Mouse (Mus musculus) c-Kit-negative CD71-positive TER-119-positive erythroid progenitor cells, embryonic 14.5 days (primary cell): Measurements from ENCODE around the gene Cabin1.
"Not testable (repeated sequence)": the region's sequence is repeated elsewhere in the genome, so short reads cannot be mapped to it uniquely, and the experiment has no call there.

Source experiments
- DNase-seq: peaks from one replicate; pipeline ENCODE4 v3.0.0-alpha.2; 2013; ENCODE audit warnings: low read depth, low spot score

Cabin1 gene

GRCm38 (mm10) chr10:75767756-75768155, 3.6 kb upstream of the Cabin1 start:
- not testable (repeated sequence) for DNase-seq

GRCm38 (mm10) chr10:75766856-75767255, 2.7 kb upstream of the Cabin1 start:
- no peak for DNase-seq

GRCm38 (mm10) chr10:75764519-75765473, 655 bp upstream of the Cabin1 start:
- peak; percentile 93 for DNase-seq

GRCm38 (mm10) chr10:75762413-75762812, 1.7 kb downstream of the Cabin1 start:
- peak; percentile 25 for DNase-seq

- DNase-seq = no peak
These were observed 3.8 kb downstream of the Cabin1 start for GRCm38 (mm10) chr10:75760311-75760710.

- DNase-seq = no peak
These were observed 7.4 kb downstream of the Cabin1 start for GRCm38 (mm10) chr10:75756719-75757118.

- DNase-seq = peak; percentile 69
These were observed 20.1 kb downstream of the Cabin1 start for GRCm38 (mm10) chr10:75744017-75744416.

- DNase-seq = no peak
These were observed 20.8 kb downstream of the Cabin1 start for GRCm38 (mm10) chr10:75743369-75743768.

GRCm38 (mm10) chr10:75740866-75741265, 23.3 kb downstream of the Cabin1 start:
- DNase-seq = no peak

- no peak for DNase-seq
These were observed 38.7 kb downstream of the Cabin1 start for GRCm38 (mm10) chr10:75725449-75725848.

- no peak for DNase-seq
These were observed 43.9 kb downstream of the Cabin1 start for GRCm38 (mm10) chr10:75720215-75720614.

GRCm38 (mm10) chr10:75714795-75715194, 49.3 kb downstream of the Cabin1 start:
- DNase-seq = no peak

- DNase-seq = no peak
These were observed 51.1 kb downstream of the Cabin1 start for GRCm38 (mm10) chr10:75713026-75713425.

GRCm38 (mm10) chr10:75710210-75710609, 53.9 kb downstream of the Cabin1 start:
- no peak for DNase-seq

GRCm38 (mm10) chr10:75709261-75709660, 54.9 kb downstream of the Cabin1 start:
- DNase-seq = no peak

- no peak for DNase-seq
These were observed 55.5 kb downstream of the Cabin1 start for GRCm38 (mm10) chr10:75708633-75708992.

GRCm38 (mm10) chr10:75707901-75708632, 56.1 kb downstream of the Cabin1 start:
- DNase-seq = no peak

GRCm38 (mm10) chr10:75706632-75707216, 57.4 kb downstream of the Cabin1 start:
- peak; percentile 44 for DNase-seq

- peak; percentile 71 for DNase-seq
These were observed 58.3 kb downstream of the Cabin1 start for GRCm38 (mm10) chr10:75705681-75706400.

GRCm38 (mm10) chr10:75704212-75705185, 59.6 kb downstream of the Cabin1 start:
- DNase-seq = no peak
